Mouse (Mus musculus): Measurements from ENCODE around the gene Pcgf1. TPM values are rescaled to one million over a fixed set of nuclear protein-coding genes. Genes with fewer than 3 reads are reported as not detected.

Gene Pcgf1
- total RNA-seq, 2 experiments from 2014 or later, result 4.5 to 7.4 TPM

DNA sequence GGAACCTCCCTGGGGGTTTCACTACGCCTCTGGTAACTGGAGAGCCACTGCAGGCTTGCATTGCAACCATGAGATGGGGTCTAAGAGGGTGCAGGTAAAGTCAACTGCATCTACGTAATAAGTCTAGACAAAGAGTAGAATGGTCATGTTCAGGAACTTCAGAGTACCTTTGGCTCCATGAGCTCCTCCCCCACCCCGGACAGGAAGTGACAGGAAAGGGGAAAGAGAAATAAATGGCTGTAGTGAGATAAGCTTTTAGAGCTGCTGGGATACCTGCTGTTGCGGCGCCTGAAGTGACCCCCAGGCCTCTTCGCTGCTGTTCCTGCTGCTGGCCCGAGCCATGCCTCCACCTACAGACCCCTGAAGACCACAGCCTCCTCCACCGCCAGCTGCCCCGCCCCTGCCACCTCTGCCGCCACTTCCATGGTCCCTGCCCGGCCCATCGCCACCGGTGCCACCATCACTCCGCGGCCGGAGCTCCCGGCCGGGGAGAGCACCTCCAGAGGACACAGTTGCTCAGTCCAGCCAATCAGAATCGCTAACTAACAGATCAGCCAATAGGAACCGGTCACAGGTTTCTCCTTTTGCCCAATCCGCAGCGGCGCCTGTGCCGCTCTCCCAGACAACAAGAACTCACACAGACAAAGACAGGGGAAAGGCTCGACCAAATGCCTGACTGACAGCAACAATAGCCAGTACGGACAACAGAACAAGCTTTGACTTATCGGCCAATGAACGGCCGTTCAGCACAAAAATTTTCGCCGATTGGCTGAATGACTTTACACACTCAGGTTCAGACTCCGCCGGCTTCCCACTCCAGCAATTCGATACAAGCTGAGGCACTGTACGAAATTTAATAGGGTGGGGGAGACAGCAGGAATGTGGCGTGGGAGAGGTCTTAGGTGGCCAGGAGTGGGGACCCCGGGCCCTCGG is 43.5 kb downstream of the Pcgf1 start, which contains the start of gene Wbp1:
Gene Wbp1 (minus strand): TSS at position 630 of the 933 bp plus-strand sequence.
- DNase-seq, result peak; percentile 82 to 91
- intact Hi-C loops (cut with DNase I), result no loop called here

DNA sequence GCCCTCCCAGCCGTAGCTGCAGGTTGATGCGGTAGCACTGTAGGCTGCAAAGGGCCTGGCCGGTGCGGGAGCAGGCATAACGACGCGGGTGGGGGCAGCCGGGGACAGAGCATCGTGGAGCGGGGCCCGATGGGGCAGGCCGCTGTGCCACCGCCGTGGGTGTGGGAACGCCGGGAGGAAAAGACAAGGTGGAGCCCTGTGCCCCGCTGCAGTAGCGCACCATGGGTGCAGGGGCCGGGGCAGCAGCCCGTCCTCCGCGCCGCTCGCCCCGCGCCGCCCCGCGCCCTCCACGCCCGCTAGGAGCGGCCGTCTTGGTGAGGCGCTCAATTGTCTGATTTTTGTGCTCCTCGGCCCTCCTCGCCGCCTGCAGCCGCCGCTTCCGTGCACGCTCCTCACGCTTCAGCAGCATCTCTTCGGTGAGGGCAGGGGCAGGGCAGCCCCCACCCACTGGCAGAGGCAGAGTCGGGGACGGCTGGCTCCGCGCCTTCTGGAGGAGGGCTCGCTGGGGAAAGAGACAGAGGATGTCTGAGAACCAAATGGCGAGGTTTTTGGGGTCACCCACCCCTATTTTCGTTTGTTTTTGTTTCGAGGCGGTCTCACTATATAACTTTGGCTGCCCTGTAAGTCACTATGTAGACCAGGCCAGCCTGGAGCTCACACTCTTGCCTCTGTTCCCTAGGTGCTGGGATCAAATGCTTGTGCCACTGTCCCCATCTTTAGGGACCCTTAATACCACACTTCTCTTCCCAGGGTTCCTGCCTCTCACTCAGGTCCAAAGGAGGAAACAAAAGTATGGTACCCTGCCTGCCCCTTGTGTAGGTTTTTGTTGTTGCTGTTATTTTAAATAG is 44.4 kb downstream of the Pcgf1 start:
- intact Hi-C loops (cut with DNase I), result no loop called here
- DNase-seq, result no peak

DNA sequence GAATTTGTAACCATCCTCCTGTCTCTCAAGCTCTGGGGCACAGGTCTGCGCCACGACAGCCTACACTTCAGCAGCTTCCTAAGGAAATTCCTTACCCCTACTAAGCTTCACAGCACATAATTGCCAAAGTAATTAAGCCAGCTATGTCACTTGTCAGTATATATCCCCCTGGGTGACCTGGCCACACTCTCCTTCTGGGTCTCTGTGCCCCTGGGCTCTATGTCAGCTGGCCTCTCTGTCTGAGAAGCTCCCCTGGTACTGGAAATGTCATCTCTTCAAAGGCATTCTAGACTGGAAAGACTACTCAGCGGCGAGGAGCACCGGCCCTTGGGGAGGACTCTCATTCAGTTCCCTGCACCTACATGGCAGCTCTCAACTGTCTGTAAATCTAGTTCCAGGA is 45.3 kb downstream of the Pcgf1 start:
- intact Hi-C loops (cut with DNase I), result no loop called here

DNA sequence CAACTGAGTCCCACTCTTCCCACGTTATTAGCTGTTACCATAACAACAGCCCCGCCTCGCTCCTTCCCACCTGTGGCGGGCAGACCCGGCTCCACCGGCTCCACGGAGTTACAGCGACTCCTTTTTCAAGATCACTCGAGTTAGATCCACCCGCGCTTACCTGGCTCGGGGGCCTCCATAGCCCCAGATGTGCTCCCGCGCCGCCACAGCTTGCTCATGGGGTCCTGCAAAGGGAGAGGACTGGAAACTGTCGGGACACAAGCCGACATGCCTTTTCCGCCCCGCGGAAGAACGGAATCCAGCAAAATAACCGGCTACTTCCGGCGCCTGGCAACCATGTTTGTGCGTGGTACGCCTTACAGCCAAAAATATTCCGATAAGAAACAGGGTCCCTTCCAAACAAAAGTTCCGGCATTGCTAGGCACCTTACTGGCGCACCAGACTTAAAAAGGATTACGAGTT is 47.2 kb downstream of the Pcgf1 start:
- intact Hi-C loops (cut with DNase I), result no loop called here
- DNase-seq, result peak; percentile 88

More for the DNA sequence above, 45.3 kb downstream of the Pcgf1 start:
- DNase-seq, result no peak

DNA sequence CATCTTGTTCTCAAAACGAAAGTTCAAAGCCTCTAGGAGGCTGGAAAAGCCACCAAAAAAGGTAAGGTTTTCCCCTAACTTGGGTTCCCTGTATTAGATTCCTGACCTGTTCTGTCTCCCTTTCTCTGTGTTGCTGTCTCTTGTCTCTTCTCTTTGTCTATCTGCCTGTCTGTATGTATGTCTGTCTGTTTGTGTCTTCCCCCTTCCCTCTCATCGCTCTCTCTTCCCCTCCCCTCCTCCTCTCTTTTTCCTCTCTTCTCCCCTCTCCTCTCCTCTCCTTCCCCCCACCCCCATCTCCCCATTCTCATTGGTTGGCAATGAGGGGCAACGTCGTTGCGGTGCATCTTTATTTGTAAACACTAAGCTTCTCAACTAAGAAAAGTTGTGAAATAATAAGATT is 47.7 kb downstream of the Pcgf1 start, which contains the start of gene Ino80b:
Gene Ino80b (minus strand): TSS at position 101 of the 400 bp plus-strand sequence.
- intact Hi-C loops (cut with DNase I), result no loop called here

DNA sequence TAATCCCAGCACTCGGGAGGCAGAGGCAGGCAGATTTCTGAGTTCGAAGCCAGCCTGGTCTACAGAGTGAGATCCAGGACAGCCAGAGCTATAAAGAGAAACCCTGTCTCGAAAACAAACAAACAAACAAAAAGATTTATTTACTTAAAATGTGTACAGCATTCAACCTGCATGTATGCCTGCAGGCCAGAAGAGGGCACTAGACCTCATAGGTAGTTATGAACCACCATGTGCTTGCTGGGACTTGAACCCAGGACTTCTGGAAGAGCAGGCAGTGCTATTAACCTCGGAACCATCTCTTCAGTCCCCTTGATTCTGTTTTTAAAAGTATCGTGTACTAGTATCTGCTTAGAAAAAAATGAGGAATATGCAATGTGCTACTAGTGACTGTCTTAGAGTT is 49.8 kb downstream of the Pcgf1 start:
- intact Hi-C loops (cut with DNase I), result no loop called here
- no peak for DNase-seq

More for the DNA sequence above, 47.7 kb downstream of the Pcgf1 start, which contains the start of gene Ino80b:
- no peak for DNase-seq

Small RNAs within 50 kb of the gene (microRNA-seq; reads per million reads assigned to microRNA genes)
- gene Mir3470a (0 reads per million in 2 experiments), gene Mir7040 (0 to 0.74 reads per million in 2 experiments)

Other genes starting within 250 kb of the Pcgf1 start
- gene Sema4f, start 138.1 kb upstream of the Pcgf1 start, total RNA-seq (2021), result under 1 TPM; 0.10 to 0.15 TPM
- not detected for gene M1ap, start 131.0 kb upstream of the Pcgf1 start, total RNA-seq (2021)
- gene Dok1, start 44.4 kb upstream of the Pcgf1 start, total RNA-seq (2021), result 1 to 10 TPM; 2.4 to 2.5 TPM
- 1 to 10 TPM; 2.9 to 3.1 TPM for gene Loxl3, start 43.7 kb upstream of the Pcgf1 start, total RNA-seq (2021)
- 10 to 100 TPM; 82.8 to 88.8 TPM for gene Aup1, start 23.3 kb upstream of the Pcgf1 start, total RNA-seq (2021)
- gene Htra2, start 22.6 kb upstream of the Pcgf1 start, total RNA-seq (2021), result 10 to 100 TPM; 16.7 to 18.3 TPM
- gene Dqx1, start 20.0 kb upstream of the Pcgf1 start, total RNA-seq (2021), result under 1 TPM; 0.26 to 0.32 TPM
- gene Tlx2, start 7.6 kb upstream of the Pcgf1 start, total RNA-seq (2021), result not detected
- under 1 TPM in 1 of 2 experiments, not detected in 1; 0.56 TPM for gene Lbx2, start 8.5 kb downstream of the Pcgf1 start, total RNA-seq (2021)
- 1 to 10 TPM; 1.2 to 3.1 TPM for gene Ccdc142, start 23.7 kb downstream of the Pcgf1 start, total RNA-seq (2021)
- gene Gm42688, start 23.7 kb downstream of the Pcgf1 start, total RNA-seq (2021), result 1 to 10 TPM in 1 of 2 experiments, under 1 TPM in 1; 0.69 to 1.0 TPM
- 100 to 1,000 TPM in 1 of 2 experiments, 10 to 100 TPM in 1; 91.0 to 103 TPM for gene Mrpl53, start 31.2 kb downstream of the Pcgf1 start, total RNA-seq (2021)
- gene Mogs, start 37.6 kb downstream of the Pcgf1 start, total RNA-seq (2021), result 1 to 10 TPM; 4.4 to 4.5 TPM
- gene Wbp1, start 43.7 kb downstream of the Pcgf1 start, total RNA-seq (2021), result 10 to 100 TPM; 35.4 to 35.8 TPM
- 10 to 100 TPM; 14.3 to 14.5 TPM for gene Ino80b, start 47.6 kb downstream of the Pcgf1 start, total RNA-seq (2021)
- gene Rtkn, start 57.6 kb downstream of the Pcgf1 start, total RNA-seq (2021), result 10 to 100 TPM; 11.3 to 13.8 TPM
- gene Wdr54, start 78.5 kb downstream of the Pcgf1 start, total RNA-seq (2021), result 1 to 10 TPM in 1 of 2 experiments, under 1 TPM in 1; 0.92 to 1.3 TPM
- gene 1700003E16Rik, start 78.5 kb downstream of the Pcgf1 start, total RNA-seq (2021), result under 1 TPM in 1 of 2 experiments, not detected in 1; 0.13 TPM
- gene Dctn1, start 88.1 kb downstream of the Pcgf1 start, total RNA-seq (2021), result 100 to 1,000 TPM; 128 to 135 TPM
- gene Slc4a5, start 142.0 kb downstream of the Pcgf1 start, total RNA-seq (2021), result not detected
- gene Mthfd2, start 248.0 kb downstream of the Pcgf1 start, total RNA-seq (2021), result 1 to 10 TPM; 4.3 to 8.2 TPM
- 1 to 10 TPM; 9.5 to 9.8 TPM for gene Mob1a, start 248.1 kb downstream of the Pcgf1 start, total RNA-seq (2021)